Mouse (Mus musculus) frontal cortex, adult (tissue): ENCODE results near the gene Tnfrsf26.

ENCODE experiments used
- ATAC-seq: cut with Nextera tagmentation; 2 replicates; pipeline ENCODE4 v1.9.2; 2017; ENCODE audit warnings: mild to moderate bottlenecking, moderate library complexity, mixed read lengths; ENCODE audit not compliant: low TSS enrichment

Tnfrsf26 gene

DNA sequence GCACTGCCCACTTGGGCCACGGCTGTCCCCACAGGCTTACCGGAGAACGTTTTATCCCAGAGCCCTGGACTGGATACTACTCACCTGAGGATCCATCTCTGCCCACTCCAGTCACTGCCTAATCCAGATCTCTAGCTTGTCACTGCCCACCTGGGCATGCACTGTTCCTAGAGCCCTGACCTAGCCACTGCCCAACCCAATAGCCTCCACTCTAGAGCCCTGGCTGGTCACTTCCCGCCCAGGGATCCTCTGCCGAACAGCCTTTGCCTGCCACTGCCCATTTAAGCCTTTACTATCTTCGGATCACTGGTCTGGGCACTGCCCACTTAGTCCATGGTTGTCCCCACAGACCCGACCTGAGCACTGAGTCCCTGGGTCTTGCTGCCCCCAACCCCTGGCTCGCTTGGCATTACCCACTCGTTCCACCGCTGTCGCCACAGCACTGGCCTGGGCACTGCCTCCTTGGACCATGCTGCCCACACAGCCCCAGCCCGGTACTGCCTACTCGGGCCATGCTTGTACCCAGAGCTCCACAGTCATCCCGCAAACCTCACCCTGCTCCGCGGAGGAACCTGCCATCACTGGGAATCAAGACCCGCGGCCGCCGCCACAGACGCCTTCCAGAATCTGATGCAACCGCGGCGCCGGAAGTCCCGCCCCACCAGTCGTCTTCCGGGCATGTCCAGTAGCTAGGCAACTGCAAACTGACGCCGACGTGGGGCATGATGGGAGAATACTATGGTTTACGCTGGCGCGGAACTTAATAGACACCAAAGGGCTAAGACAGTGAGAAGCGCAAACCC lies 28.9 kb downstream of the Tnfrsf26 start, which contains the start of gene Cars:
Gene Cars, minus strand, starts transcription at position 663 of the 803 bp plus-strand sequence.
- peak; percentile 99 for ATAC-seq

DNA sequence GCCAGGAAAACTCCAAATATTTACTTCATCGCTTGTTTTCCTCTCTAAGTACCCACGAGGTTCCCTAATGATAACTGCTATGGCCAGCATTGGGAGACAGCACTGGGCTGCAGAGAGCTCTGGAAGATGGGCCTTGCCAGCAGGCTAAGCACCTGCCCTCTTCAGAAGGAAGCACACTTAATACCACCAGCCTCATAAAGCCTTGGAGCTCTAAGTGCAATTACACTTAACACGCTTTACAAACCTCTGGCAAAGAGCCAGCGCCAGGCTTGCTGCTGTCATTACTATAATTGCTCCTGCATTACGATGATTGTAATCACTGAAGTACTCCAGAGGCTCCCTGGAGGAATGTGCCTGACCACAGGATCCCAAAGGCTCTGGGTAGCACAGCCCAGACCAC lies 33.7 kb downstream of the Tnfrsf26 start:
- no peak for ATAC-seq

DNA sequence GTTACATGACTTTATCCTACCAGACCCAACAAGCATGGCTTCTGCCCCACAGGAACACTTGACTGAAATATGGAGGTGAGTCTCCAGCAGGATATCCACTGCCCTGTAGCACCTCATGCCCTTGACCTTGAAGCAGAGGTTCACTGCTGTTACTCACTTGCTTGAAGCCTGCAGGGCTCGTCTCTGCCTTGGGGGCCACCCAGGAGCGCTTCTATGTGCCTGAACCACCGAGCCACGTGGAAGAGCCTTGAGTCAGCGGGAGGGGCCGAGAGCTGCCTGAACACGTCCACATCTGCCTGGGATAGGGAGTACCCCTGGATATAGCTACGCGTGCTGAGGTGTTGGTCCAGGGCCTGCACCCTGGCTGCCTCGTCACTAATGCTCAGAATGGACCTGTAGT lies 36.3 kb downstream of the Tnfrsf26 start:
- no peak for ATAC-seq

DNA sequence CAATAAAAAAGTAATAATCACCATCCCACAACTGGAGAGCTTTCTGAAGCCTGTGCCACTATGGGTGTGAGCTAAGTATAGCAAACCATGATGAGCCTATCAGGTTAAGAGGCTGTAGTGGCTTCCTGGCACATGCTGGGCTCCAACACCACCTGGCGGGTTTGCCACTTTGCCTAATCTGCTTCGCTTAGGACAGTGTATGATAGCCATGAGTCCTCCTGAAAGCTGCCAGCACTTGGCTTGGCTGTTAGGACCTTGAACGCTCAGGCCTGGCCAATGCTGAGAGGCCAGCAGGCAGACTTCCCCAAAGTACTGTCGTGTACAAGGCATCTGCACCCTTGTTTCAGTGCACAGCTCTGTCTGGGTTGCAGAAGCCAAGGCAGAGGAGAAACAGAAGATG lies 40.5 kb downstream of the Tnfrsf26 start:
- no peak for ATAC-seq

DNA sequence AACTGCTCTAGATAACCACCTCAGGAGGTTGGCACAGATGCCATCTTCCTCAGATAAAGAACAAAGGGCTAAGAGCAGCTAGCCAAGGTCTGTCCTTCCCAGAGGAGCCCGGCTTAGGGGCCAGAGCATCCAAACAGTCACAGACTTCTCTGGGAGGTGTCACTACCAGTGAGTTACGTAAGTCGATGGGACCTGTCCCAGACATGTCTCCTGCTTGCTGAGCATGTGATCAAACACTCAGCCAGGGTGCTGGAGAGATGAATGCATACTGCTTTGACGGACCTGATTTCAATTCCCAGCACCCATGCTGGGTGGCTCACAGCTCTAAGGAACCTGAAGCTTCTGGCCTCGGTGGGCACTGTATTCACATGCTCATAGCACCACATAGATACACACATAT lies 40.9 kb downstream of the Tnfrsf26 start:
- no peak; the same call in 1 of the 2 replicates for ATAC-seq

DNA sequence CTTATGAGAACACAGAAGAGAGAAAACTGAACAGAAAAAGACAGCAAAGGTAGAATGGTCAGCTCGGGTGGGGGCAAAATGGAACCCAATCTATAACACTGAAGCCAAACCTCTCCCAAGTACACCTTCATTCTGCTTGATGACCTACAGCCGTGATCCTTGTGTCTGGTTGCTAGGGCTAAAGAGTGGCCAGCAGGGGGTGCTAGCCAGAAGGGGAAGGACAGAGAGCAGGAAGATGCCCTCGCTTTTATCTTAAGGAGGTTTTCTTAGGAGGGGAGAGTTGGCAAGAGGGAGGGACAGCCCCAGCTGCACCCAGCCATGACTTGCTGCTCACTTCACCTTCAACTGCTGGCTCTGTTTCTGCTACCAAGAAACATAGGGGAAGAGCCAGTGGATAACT lies 44.6 kb downstream of the Tnfrsf26 start:
- peak; percentile 67; the same call in 1 of the 2 replicates for ATAC-seq

DNA sequence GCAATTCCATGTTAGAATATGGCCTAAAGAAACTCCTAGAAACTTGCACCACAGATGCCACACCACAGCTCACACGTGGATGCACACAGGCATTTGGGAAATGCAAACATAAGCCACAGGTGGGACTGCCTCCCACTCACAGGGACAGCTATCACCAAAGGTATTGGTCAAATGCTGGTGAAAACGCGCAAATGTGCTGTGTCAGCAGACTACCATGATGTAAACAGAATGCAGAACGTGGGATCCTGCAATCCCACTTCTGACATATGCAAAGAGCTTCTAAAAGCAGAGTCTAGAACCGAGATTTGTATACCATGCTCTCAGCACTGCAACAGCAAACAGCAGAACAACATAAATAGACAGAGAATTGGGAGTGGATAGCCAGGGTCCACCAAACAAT lies 45.5 kb downstream of the Tnfrsf26 start:
- no peak for ATAC-seq

DNA sequence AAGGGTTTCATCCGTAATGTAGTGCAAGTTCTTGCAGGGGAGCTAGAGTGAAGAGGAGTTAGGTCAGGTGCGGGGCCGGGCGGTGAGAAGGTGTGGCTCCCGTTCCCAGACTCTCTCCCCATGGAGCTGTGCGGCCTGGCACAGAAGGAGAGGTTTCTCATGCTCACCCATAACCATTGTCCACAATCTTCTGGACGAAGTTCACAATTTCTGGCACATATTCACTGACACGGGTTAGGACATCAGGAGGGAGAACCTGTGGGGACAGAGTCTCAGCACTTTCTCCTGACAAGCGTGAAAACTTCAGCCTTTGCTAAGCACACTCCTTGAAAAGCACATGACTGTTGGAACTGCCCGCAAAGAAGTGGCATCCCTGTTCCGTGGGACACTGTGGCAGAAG lies 52.8 kb downstream of the Tnfrsf26 start:
- ATAC-seq, result no peak

DNA sequence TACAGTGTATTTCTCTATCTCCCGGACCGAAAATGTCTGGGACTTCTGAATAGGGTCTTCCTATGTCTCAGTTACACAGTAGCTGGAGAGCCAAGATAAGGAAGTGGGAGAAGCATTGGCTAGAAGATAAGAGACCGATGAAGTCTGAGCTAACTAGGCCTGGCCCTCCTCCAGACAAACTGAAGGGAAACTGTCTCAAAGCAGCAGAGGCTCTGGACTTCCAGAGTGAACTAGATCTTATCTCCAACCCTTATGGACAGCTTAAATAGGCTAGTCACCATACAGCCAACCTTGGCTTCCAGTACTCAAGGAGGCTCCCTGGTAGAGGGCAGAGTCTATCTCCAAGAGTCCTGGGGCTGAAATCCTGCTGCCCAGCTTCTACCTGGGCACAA lies 62.9 kb downstream of the Tnfrsf26 start:
- ATAC-seq, result no peak

DNA sequence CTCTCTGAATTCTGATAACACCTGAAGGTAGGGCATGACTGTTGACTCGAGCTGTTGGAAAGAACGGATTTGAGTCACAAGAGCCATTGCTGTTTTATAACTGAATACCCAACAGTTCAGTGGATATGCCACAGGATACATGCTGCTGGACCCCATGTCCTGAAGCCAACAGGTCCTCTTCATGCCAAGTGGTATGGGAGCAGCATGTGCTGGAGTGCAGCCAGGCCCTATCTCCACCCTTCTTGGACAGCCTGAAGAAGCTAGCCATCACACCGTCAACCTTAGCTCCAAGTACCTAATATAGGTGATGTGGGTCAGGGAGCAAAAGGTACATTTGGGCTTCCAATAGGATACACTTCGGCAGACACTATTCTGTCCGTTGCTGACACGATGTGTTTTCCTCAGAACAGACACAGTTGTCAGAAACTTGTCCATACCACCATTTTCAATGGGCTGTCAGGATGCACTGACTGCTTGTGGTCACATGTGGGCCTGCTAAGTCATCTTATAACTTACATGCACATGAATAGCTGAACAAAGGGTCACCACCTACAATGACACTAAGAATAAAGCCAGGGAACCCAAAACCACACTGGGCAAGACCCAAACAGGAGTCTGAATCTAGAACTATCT lies 63.4 kb downstream of the Tnfrsf26 start:
- no peak for ATAC-seq

DNA sequence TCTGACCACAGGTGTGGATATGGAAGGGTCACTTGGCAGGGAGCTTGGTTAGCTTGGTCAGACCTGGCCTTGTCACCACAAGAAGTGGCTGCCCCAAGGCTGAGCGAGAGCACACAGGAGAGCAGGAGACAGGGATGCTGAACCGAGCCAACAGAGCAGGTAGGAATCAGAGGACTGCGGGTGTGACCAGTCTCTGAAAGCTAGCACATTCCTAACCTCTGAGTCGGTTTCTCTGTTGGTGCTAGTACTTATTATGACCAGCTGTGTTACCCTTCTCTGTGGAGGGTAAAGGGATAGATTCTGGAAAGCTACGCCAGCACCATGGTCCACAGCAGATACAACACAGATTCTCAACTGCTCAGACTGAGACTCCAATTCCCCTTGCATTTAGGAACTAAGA lies 64.7 kb downstream of the Tnfrsf26 start:
- ATAC-seq, result no peak
